Mouse (Mus musculus): ENCODE measurements around the gene Olfr1138.

Olfr1138 gene

DNA sequence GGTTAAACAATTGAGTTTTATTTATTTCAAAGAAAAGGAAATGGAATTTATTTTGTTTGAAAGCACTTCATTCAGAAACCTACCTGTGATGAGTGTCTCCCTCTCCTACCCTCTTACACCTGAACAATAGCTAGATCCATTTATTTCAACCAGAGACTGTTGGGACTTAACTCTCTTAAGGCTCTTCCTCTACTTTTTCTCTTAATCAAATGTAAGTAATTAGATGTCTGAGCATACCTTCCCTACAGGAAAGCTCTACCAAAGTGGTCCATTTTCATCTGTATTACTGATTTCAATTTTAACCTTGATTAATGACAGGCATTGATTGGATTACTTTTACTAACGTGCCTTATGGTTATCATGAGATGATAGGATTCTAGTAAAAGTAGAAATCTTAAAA is at the start of gene Olfr1138:
Gene Olfr1138 (minus strand): TSS at position 101 of the 400 bp plus-strand sequence.
- no peak for DNase-seq

DNA sequence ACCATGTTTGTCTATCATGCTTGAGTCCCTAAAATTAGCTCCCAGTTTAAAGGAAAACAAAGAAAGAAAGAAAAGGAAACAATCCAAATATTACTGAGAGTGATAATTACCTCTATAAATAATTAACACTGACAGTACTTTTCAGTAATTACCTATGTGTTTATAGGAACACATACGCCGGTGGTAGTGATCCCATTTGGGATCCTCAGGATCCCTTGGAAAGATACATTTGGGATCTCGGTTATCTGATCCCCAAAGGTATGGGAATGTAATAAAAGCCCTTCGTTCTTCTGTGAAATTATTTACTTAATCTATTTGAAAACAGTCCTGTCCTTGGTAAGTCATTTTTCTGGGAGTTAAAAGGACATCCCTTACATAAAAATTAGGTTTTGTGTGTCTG is 39.4 kb upstream of the Olfr1138 start, which contains the start of gene Olfr152:
Gene Olfr152 (plus strand): TSS at position 301 of the 400 bp plus-strand sequence.
- no peak for DNase-seq

DNA sequence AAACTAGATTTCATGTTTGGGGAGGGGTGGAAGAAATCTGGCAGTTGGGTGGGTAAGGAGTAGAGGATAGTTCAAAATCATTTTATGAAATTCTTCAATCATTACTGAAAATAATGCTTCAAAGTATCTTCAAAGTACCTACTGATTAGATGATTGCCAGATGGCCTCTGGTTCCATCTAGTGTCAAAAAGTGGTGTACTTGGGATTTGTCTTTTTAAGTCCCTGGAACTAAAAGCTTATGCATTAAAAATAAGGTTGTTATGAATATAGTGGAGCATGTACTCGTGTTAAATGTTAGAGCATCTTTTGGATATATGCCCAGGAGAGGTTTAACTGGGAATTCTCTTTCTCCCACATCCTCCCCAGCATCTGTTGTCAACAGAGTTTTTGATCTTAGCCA is 36.4 kb upstream of the Olfr1138 start:
- no peak for DNase-seq

DNA sequence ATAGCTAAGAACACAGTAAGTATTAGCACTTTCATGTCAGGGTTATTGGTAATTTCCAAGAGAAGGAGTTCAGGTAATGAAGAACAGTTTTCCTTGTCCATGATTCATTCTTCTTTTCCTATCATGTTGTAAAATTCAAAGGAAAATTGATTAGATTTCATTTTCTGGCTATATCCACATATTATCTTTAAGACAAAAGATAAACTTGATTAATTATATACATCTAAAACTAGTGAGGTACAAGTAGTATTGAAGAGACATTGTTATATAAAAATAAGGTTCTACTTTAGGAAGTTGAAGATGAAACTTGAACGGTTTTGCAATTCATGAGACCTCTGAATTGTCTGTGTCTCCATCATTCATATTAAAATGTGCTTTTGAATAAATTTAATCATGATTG is 14.1 kb upstream of the Olfr1138 start, which contains the start of gene Olfr1141:
Gene Olfr1141 (minus strand): TSS at position 101 of the 400 bp plus-strand sequence.
- no peak for DNase-seq

DNA sequence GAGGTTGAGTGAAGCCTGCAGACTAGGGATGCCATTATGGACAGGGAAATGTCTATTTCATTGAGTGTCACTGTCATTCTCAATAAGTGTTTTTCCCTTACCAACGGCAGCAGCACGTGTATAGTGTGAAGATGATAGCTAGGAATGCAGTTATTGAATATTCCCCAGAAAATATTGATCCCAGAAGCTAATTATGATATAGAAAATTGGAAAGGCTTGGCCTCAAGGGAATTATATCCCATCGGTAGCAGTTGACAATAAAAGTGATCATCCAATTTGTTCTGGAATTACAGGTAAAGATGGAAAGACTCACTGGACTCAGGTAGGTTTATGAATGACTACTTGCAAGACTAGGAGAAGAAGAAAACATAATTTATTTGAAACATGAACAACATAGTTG is 3.7 kb upstream of the Olfr1138 start, which contains the start of gene Olfr1140:
Gene Olfr1140 (plus strand): TSS at position 301 of the 400 bp plus-strand sequence.
- no peak for DNase-seq

DNA sequence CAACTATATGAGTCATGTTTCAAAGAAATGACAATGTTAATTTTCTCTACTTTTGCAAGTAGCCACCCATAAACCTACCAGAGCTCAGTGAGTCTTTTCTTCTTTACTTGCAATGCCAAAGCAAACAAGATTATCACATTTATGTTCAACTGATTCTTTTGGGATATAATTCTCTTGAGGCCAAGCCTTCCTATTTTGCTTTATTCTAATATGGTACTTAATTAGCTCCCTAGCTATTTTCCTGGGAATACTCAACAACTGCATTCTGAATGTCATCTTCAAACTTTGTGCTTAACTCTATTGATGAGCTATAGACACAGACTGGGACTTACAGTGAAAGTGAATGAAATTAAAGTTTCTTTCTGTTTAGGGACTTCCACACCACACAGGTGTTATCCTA is 26.7 kb downstream of the Olfr1138 start, which contains the start of gene Olfr1137:
Gene Olfr1137 (minus strand): TSS at position 101 of the 400 bp plus-strand sequence.
- no peak for DNase-seq

DNA sequence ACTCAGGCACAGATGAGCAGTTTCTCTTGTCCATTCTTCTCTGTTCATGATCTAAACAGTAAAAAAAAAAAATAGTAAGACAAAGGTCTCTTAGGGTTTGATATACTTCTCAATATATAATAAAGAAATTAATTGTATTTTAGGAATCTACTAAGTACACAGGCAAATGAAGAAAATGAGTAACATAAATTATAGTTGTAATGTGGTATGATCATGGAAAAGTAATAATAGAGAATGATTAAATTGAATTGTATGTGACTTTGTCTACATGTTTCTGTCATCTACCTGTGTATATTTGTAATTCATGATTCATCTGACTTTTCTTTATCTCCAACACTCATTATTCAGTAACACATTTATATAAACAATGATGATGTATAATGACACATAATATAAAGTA is 45.9 kb downstream of the Olfr1138 start, which contains the start of gene Olfr1136:
Gene Olfr1136 (minus strand): TSS at position 101 of the 400 bp plus-strand sequence.
- no peak for DNase-seq

All from lung, postnatal 4 days (tissue).